Mouse (Mus musculus) MN1 (cell line): Measurements from ENCODE around the gene Gm3512.
"Not testable (repeated sequence)": the region's sequence is repeated elsewhere in the genome, so short reads cannot be mapped to it uniquely, and the experiment has no call there.

ENCODE experiments used
- DNase-seq: peaks from one replicate; pipeline ENCODE4 v3.0.0-alpha.2; 2016; ENCODE audit warnings: low spot score

Gm3512 gene

GRCm38 (mm10) chr14:7174483-7174971 is at the start of gene Gm3512:
Gm3512 (minus strand) TSS chr14:7174533.
- peak; percentile 4 for DNase-seq

DNA sequence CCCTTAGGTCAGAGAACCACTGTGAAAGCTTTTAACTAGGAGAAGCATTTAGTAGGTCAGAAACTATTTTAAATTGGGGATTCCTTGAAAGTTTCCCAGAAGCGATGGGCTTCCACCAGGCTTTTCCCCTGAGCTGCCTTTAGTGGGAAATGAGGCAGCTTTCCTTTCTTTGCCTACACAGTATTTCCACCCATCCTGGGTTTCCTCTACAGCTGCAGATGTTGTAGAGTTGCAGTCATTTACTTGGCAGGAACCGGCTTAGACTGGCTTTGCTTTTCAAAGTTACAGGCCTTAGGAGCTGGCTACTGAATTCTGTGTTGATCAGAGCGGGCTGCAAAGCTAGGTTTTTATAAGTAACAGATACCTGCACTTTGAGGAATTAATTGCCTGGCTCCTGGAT is 25.7 kb upstream of the Gm3512 start:
- DNase-seq = not testable (repeated sequence)

DNA sequence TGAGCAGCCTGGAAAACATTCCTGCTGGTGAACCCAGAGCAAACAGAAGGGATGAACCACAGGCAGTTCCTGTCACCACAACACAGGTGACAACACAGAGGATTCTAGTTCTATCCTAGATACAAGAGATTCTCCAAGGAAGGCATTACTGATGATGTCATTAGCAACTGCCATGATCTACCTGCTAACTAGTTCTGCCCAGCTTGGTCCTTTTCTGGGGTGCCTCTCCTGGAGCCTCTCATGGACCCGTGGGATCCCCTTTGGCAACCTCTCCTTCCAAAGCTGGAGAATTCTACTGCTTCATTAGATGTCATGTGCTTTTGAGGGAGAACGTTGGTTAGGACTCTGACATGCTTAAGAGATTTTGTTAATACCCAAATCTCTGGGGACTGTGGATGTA is 20.1 kb upstream of the Gm3512 start, which contains the start of gene Gm16434:
Gene Gm16434, minus strand, starts transcription at position 101 of the 400 bp plus-strand sequence.
- not testable (repeated sequence) for DNase-seq

DNA sequence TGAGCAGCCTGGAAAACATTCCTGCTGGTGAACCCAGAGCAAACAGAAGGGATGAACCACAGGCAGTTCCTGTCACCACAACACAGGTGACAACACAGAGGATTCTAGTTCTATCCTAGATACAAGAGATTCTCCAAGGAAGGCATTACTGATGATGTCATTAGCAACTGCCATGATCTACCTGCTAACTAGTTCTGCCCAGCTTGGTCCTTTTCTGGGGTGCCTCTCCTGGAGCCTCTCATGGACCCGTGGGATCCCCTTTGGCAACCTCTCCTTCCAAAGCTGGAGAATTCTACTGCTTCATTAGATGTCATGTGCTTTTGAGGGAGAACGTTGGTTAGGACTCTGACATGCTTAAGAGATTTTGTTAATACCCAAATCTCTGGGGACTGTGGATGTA is 49.0 kb downstream of the Gm3512 start, which contains the start of gene Gm6676:
Gene Gm6676, minus strand, starts transcription at position 101 of the 400 bp plus-strand sequence.
- not testable (repeated sequence) for DNase-seq

- DNase-seq = peak; percentile 5
Measured at GRCm38 (mm10) chr14:7105124-7105802, 69.1 kb downstream of the Gm3512 start.
